8 mouse cellular contexts compared by ENCODE assay signal in the genomic region with DNA sequence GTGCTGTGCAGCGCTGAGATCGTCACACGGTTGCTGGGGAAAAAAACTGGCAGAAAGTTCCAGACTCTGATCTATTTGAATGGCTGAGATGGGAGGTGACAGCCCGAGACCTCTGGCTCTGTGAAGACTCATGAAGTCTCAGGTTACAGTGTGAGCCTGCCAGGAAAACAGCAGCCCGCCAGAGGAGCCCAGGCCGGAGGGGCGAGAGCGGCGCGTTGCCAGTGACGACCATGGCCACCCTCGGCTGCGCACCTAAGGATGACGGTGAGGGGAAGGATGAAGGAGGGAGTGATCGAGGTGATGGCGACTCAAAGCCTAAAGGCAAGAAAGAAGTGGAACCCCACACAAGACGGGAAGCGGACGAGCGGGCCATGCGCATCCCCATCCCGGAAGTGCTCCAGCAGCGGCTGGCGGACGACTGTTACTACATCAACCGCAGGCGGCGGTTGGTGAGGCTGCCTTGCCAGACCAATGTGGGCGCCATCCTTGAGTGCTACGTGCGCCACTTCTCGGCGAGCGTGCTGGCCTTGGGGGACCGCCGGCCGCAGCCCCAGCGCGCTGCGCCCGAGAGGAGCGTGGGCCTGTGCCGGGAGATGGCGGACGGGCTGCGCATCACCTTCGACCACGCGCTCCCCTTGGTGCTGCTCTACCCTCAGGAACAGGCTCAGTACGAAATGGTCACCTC. TPM values are rescaled to one million over a fixed set of nuclear protein-coding genes. Genes with fewer than 3 reads are reported as not detected.
DNase-seq lines count a peak whose midpoint lies in the region; ATAC-seq and TF ChIP-seq lines count a peak whose summit lies in the region.

No protein-coding gene starts in this region.

- no peaks in the 10 kb centered on the region for H3K9me3 ChIP-seq in hindbrain, postnatal 0 days (ENCODE audit: low read length)

- WGBS in hindbrain, postnatal 0 days = under 1% methylated on average over 49 of the region's 50 CpGs

- DNase-seq in WW6 (ENCODE audit: low read depth, low spot score) = peak; percentile 64
- DNase-seq in gastrocnemius, adult 8-10 months (ENCODE audit: low spot score in 2 of 2) = peak; percentile 23 to 27
- DNase-seq in hindbrain, postnatal 0 days (ENCODE audit: low spot score) = peak; percentile 84
- DNase-seq in left cerebral cortex, adult 18-20 months (ENCODE audit: low spot score in 2 of 2) = peak; percentile 70 to 77
- peak; percentile 53 for DNase-seq in lung, postnatal 36 days
- peak; percentile 81 for DNase-seq in retina, embryonic 14.5 days (ENCODE audit: low spot score)
- DNase-seq in thymus, postnatal 25 days = peak; percentile 77

- no peaks in the 10 kb centered on the region for H3K36me3 ChIP-seq in hindbrain, postnatal 0 days (ENCODE audit: insufficient read depth, low read length)

- peak; percentile 40; the same call in 1 of the 2 replicates for TF ChIP-seq CTCF in hindbrain, postnatal 0 days (IDR thresholded peaks at IDR 0.05; ENCODE audit: low read depth)

- H3K4me2 ChIP-seq in hindbrain, postnatal 0 days (ENCODE audit: low read depth, low read length) = peak overlapping the region; percentile 73

- peak overlapping the region; percentile 64 for H3K9ac ChIP-seq in hindbrain, postnatal 0 days (replicated peaks; ENCODE audit: low read length)

- no peaks in the 10 kb centered on the region for H3K27me3 ChIP-seq in hindbrain, postnatal 0 days (ENCODE audit: insufficient read depth, low read length)

- H3K4me1 ChIP-seq in hindbrain, postnatal 0 days (ENCODE audit: insufficient read depth, low read length) = no peaks in the 10 kb centered on the region

- peak; percentile 97 for ATAC-seq in common myeloid progenitor, adult 5-6 weeks (replicated peaks; ENCODE audit: low read depth, poor library complexity, severe bottlenecking)
- peak; percentile 94 for ATAC-seq in hindbrain, postnatal 0 days

- H3K4me3 ChIP-seq in hindbrain, postnatal 0 days (ENCODE audit: low read length) = peak overlapping the region; percentile 46

- peak overlapping the region; percentile 90 for H3K27ac ChIP-seq in hindbrain, postnatal 0 days

RNA-seq across cellular contexts. Expression of a gene that starts 8.4 kb away (rescaled TPM):
- 9.7 and 14.1 TPM in 2 replicates for total RNA-seq in common myeloid progenitor, adult 5-6 weeks (2017)
- total RNA-seq in gastrocnemius, adult 8-10 months (2022) = 1 to 10 TPM in 2 of 4 experiments, under 1 TPM in 2; 0.73 to 1.2 (median 1.0) TPM
- 8.8 and 18.0 TPM in 2 replicates for total RNA-seq in hindbrain, postnatal 0 days (2014; rRNA removed)
- polyA plus RNA-seq in hindbrain, postnatal 0 days (2015; fragmentation: Nextera tagmentation; extraction: Ambion mirVana) = 11.2 and 12.2 TPM in 2 replicates
- 10 to 100 TPM; 14.1 to 14.4 TPM for total RNA-seq in left cerebral cortex, adult 18-20 months (2021)

Comparison
In these comparisons a context has a peak if more than half of its experiments do, and no peak if none do; other contexts are left out.
1. Peak in every context shown above with its lines: DNase-seq, ATAC-seq, H3K4me3 ChIP-seq and H3K27ac ChIP-seq.
2. DNase-seq: peak in every context shown above with its lines; median percentile 84 in hindbrain, postnatal 0 days; 81 in retina, embryonic 14.5 days; 77 in thymus, postnatal 25 days; 74 in left cerebral cortex, adult 18-20 months; 64 in WW6; 53 in lung, postnatal 36 days; 25 in gastrocnemius, adult 8-10 months.